Mouse (Mus musculus) olfactory bulb, adult 2 months (tissue): Measurements from ENCODE around the gene Sik3.

ENCODE experiments used
- CTCF ChIP-seq: fragments of 200-500 bp; IDR thresholded peaks from 2 replicates; pipeline ENCODE4 v1.5.1; 2012; ENCODE audit warnings: low read depth, mild to moderate bottlenecking, low read length, moderate library complexity; ENCODE audit not compliant: insufficient read depth
- POLR2A ChIP-seq: fragments of 200-500 bp; IDR thresholded peaks from 2 replicates; pipeline ENCODE4 v1.6.1; 2012; ENCODE audit warnings: mild to moderate bottlenecking, low read depth, low read length, moderate library complexity; ENCODE audit not compliant: insufficient read depth

DNA sequence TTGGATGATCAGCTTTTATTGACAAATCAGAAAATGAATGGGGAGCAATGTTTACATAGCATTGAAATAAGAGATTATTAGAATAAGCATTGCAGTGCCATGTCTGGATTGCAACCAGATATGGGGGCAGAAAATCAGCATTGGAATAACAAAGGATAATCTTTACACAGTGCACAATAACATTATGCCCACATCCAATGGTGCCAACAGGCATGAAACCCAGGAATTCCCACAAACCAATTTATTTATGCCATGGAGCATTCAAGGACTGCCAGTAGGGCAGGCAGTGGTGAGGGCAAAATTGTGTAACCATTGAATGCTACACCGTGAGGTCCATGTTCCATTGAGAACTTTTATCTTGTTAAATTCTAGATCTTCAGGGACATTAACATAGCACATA is 129.4 kb downstream of the Sik3 start:
- no peak for TF ChIP-seq CTCF
- TF ChIP-seq POLR2A: no peak
